Mouse (Mus musculus): ENCODE data around the gene Cyb5r3. TPM values are rescaled to one million over a fixed set of nuclear protein-coding genes. Genes with fewer than 3 reads are reported as not detected.

Cyb5r3 gene
- polyA plus RNA-seq (2014; fragmentation: Nextera tagmentation; extraction: Ambion mirVana), result 161 and 163 TPM in 2 replicates

GRCm38 (mm10) chr15:83172492-83173429, at the start of gene Cyb5r3:
Cyb5r3 (minus strand) TSS chr15:83172592.
- Histone ChIP-seq H3K27me3 (ENCODE audit: control insufficient read depth, insufficient read depth, low read length) (no peaks in the 10 kb centered on the region), H3K4me2 (ENCODE audit: low read length) (peak within 1 kb of the TSS; percentile 73), H3K4me3 (ENCODE audit: control insufficient read depth in 1 of 2, insufficient read depth in 1 of 2, low read depth in 1 of 2, low read length in 2 of 2) (peak within 1 kb of the TSS; percentile 74 to 84), H3K36me3 (ENCODE audit: control insufficient read depth, insufficient read depth, low read length) (no peaks in the 10 kb centered on the region), H3K9me3 (ENCODE audit: control insufficient read depth, low read length) (no peaks in the 10 kb centered on the region), H3K27ac (replicated peaks in 1 of 2; ENCODE audit: control insufficient read depth in 1 of 2, insufficient read depth in 1 of 2, low read depth in 2 of 2, low read length in 2 of 2) (peak within 1 kb of the TSS; percentile 60 to 86), H3K9ac (ENCODE audit: low read length) (peak within 1 kb of the TSS; percentile 80), H3K4me1 (ENCODE audit: control insufficient read depth in 2 of 2, insufficient read depth in 2 of 2, low read length in 2 of 2) (peaks cover 18 to 27% of the 10 kb centered on the region in 2 experiments)
- ATAC-seq (ENCODE audit: insufficient number of reproducible peaks, insufficient read depth, low FRiP score, low read depth), result peak; percentile 32
- 28% methylated on average over 28 of the region's 28 CpGs for WGBS

DNA sequence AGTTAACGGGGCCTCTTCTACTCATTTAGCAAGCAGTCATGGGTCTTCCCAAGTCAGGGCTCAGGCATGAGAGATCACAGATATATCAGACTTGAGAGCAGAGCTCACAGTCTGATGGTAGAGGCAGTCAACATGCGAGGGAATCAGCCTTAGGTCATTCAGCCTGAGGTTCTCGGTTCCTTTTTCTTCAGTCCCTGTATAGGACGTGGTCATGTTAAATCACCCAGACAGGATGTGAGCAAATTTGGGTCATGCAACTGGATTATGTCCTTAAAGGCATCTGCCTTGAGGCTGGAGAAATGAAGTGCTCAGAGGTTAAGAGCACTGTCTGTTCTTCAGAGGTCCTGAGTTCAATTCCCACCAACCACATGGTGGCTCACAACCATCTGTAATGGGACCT, 49.3 kb upstream of the Cyb5r3 start:
- no peaks in the 10 kb centered on the region for H3K27me3 ChIP-seq (ENCODE audit: control insufficient read depth, insufficient read depth, low read length)
- no peak overlapping the region for H3K27ac ChIP-seq (replicated peaks in 1 of 2; ENCODE audit: control insufficient read depth in 1 of 2, insufficient read depth in 1 of 2, low read depth in 2 of 2, low read length in 2 of 2)
- H3K9ac ChIP-seq (ENCODE audit: low read length), result no peak overlapping the region
- no peak for ATAC-seq (ENCODE audit: insufficient number of reproducible peaks, insufficient read depth, low FRiP score, low read depth)
- no peak overlapping the region for H3K4me3 ChIP-seq (ENCODE audit: control insufficient read depth in 1 of 2, insufficient read depth in 1 of 2, low read depth in 1 of 2, low read length in 2 of 2)
- WGBS, result 86% methylated on average over 4 of the region's 4 CpGs
- H3K9me3 ChIP-seq (ENCODE audit: control insufficient read depth, low read length), result 0 out of 2 replicates have a peak, but pooled peaks cover 3% of the 10 kb centered on the region
- no peak overlapping the region for H3K4me2 ChIP-seq (ENCODE audit: low read length)
- H3K4me1 ChIP-seq (ENCODE audit: control insufficient read depth in 2 of 2, insufficient read depth in 2 of 2, low read length in 2 of 2), result peaks cover 20% of the 10 kb centered on the region in 2 experiments
- no peaks in the 10 kb centered on the region for H3K36me3 ChIP-seq (ENCODE audit: control insufficient read depth, insufficient read depth, low read length)

DNA sequence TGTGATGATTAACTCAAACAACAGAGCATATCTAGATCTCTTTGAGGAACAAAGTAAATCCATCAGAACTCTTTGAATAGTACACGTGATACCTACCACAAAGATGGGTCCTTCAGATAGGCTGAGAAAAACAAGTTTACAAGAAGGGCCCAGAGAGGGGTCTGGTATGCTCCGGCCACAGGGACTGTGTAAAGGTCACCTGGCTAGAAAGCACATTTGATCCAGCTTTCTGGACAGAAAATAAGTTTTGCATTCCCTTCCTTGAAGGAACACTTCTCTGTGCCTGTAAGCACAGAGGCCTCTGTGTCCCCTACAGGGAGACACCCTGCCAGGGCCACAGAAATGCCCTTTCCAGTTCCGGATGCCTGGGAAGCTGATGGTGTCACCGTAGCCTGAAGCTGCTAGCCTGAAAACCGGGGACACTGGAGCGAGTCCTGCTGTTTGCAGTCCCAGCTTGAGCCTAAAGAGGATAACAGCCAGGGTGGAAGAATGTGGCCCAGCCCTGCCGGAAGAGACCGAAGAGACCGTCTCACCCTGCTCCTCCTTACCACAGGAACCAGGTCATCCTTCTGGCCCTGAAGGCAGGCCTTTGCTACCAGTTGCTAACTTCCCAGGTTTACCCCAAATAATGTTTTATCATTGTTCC, 48.1 kb upstream of the Cyb5r3 start:
- 41% methylated on average over 9 of the region's 9 CpGs for WGBS
- no peak for ATAC-seq (ENCODE audit: insufficient number of reproducible peaks, insufficient read depth, low FRiP score, low read depth)

GRCm38 (mm10) chr15:83215322-83216216, 43.2 kb upstream of the Cyb5r3 start:
- Histone ChIP-seq H3K4me1 (ENCODE audit: control insufficient read depth in 2 of 2, insufficient read depth in 2 of 2, low read length in 2 of 2) (peaks cover 0 to 3% of the 10 kb centered on the region in 2 experiments; a peak in 1 of 4 replicates), H3K9ac (ENCODE audit: low read length) (no peak overlapping the region), H3K4me3 (ENCODE audit: control insufficient read depth in 1 of 2, insufficient read depth in 1 of 2, low read depth in 1 of 2, low read length in 2 of 2) (no peak overlapping the region), H3K4me2 (ENCODE audit: low read length) (no peak overlapping the region), H3K9me3 (ENCODE audit: control insufficient read depth, low read length) (0 out of 2 replicates have a peak, but pooled peaks cover 3% of the 10 kb centered on the region), H3K27ac (replicated peaks in 1 of 2; ENCODE audit: control insufficient read depth in 1 of 2, insufficient read depth in 1 of 2, low read depth in 2 of 2, low read length in 2 of 2) (peak overlapping the region; percentile 45 to 49; a peak in 3 of 4 replicates), H3K36me3 (ENCODE audit: control insufficient read depth, insufficient read depth, low read length) (no peaks in the 10 kb centered on the region), H3K27me3 (ENCODE audit: control insufficient read depth, insufficient read depth, low read length) (peaks cover 3% of the 10 kb centered on the region; the same call in 1 of the 2 replicates)
- ATAC-seq (ENCODE audit: insufficient number of reproducible peaks, insufficient read depth, low FRiP score, low read depth), result no peak
- 44% methylated on average over 5 of the region's 5 CpGs for WGBS

More for the DNA sequence above, 48.1 kb upstream of the Cyb5r3 start:
- Histone ChIP-seq H3K27me3 (ENCODE audit: control insufficient read depth, insufficient read depth, low read length) (no peaks in the 10 kb centered on the region), H3K27ac (replicated peaks in 1 of 2; ENCODE audit: control insufficient read depth in 1 of 2, insufficient read depth in 1 of 2, low read depth in 2 of 2, low read length in 2 of 2) (no peak overlapping the region), H3K36me3 (ENCODE audit: control insufficient read depth, insufficient read depth, low read length) (no peaks in the 10 kb centered on the region), H3K4me2 (ENCODE audit: low read length) (no peak overlapping the region), H3K9ac (ENCODE audit: low read length) (no peak overlapping the region), H3K4me3 (ENCODE audit: control insufficient read depth in 1 of 2, insufficient read depth in 1 of 2, low read depth in 1 of 2, low read length in 2 of 2) (no peak overlapping the region), H3K9me3 (ENCODE audit: control insufficient read depth, low read length) (0 out of 2 replicates have a peak, but pooled peaks cover 3% of the 10 kb centered on the region), H3K4me1 (ENCODE audit: control insufficient read depth in 2 of 2, insufficient read depth in 2 of 2, low read length in 2 of 2) (peaks cover 20 to 23% of the 10 kb centered on the region in 2 experiments)

- peak overlapping the region; percentile 53 for H3K4me2 ChIP-seq (ENCODE audit: low read length)
- H3K9ac ChIP-seq (ENCODE audit: low read length), result 0 out of 2 replicates have a peak overlapping the region, but pooled peaks have one; percentile 28
- peaks cover 2 to 5% of the 10 kb centered on the region in 2 experiments; a peak in 2 of 4 replicates for H3K4me1 ChIP-seq (ENCODE audit: control insufficient read depth in 2 of 2, insufficient read depth in 2 of 2, low read length in 2 of 2)
- H3K27ac ChIP-seq (replicated peaks in 1 of 2; ENCODE audit: control insufficient read depth in 1 of 2, insufficient read depth in 1 of 2, low read depth in 2 of 2, low read length in 2 of 2), result no peak overlapping the region
- no peak for ATAC-seq (ENCODE audit: insufficient number of reproducible peaks, insufficient read depth, low FRiP score, low read depth)
- WGBS, result 17% methylated on average over 11 of the region's 11 CpGs
- no peaks in the 10 kb centered on the region for H3K36me3 ChIP-seq (ENCODE audit: control insufficient read depth, insufficient read depth, low read length)
- peaks cover 3% of the 10 kb centered on the region; the same call in 1 of the 2 replicates for H3K27me3 ChIP-seq (ENCODE audit: control insufficient read depth, insufficient read depth, low read length)
- H3K4me3 ChIP-seq (ENCODE audit: control insufficient read depth in 1 of 2, insufficient read depth in 1 of 2, low read depth in 1 of 2, low read length in 2 of 2), result peak overlapping the region in 1 of 2 experiments; percentile 1; a peak in 1 of 4 replicates
- H3K9me3 ChIP-seq (ENCODE audit: control insufficient read depth, low read length), result no peaks in the 10 kb centered on the region
These were observed 37.8 kb upstream of the Cyb5r3 start for GRCm38 (mm10) chr15:83210229-83210628.

- WGBS, result 10% methylated on average over 10 of the region's 10 CpGs
- ATAC-seq (ENCODE audit: insufficient number of reproducible peaks, insufficient read depth, low FRiP score, low read depth), result no peak
- 0 out of 2 replicates have a peak overlapping the region, but pooled peaks have one; percentile 28 for H3K9ac ChIP-seq (ENCODE audit: low read length)
These were observed 37.3 kb upstream of the Cyb5r3 start for GRCm38 (mm10) chr15:83209719-83210118.

More at GRCm38 (mm10) chr15:83209719-83210118, 37.3 kb upstream of the Cyb5r3 start:
- Histone ChIP-seq H3K9me3 (ENCODE audit: control insufficient read depth, low read length) (no peaks in the 10 kb centered on the region), H3K27me3 (ENCODE audit: control insufficient read depth, insufficient read depth, low read length) (peaks cover 3% of the 10 kb centered on the region; the same call in 1 of the 2 replicates), H3K4me1 (ENCODE audit: control insufficient read depth in 2 of 2, insufficient read depth in 2 of 2, low read length in 2 of 2) (peaks cover 2 to 5% of the 10 kb centered on the region in 2 experiments; a peak in 2 of 4 replicates), H3K4me3 (ENCODE audit: control insufficient read depth in 1 of 2, insufficient read depth in 1 of 2, low read depth in 1 of 2, low read length in 2 of 2) (peak overlapping the region in 1 of 2 experiments; percentile 1; a peak in 1 of 4 replicates), H3K36me3 (ENCODE audit: control insufficient read depth, insufficient read depth, low read length) (no peaks in the 10 kb centered on the region), H3K27ac (replicated peaks in 1 of 2; ENCODE audit: control insufficient read depth in 1 of 2, insufficient read depth in 1 of 2, low read depth in 2 of 2, low read length in 2 of 2) (no peak overlapping the region), H3K4me2 (ENCODE audit: low read length) (peak overlapping the region; percentile 53)

All from heart, embryonic 14.5 days (tissue).